Mouse (Mus musculus): ENCODE measurements at regions not wholly inside any gene's neighbourhood (a gene's known extent, or its start where the extent isn't known, plus 50 kb on each side); places are given as distances from the start of the nearest gene placed in this dataset.

DNA sequence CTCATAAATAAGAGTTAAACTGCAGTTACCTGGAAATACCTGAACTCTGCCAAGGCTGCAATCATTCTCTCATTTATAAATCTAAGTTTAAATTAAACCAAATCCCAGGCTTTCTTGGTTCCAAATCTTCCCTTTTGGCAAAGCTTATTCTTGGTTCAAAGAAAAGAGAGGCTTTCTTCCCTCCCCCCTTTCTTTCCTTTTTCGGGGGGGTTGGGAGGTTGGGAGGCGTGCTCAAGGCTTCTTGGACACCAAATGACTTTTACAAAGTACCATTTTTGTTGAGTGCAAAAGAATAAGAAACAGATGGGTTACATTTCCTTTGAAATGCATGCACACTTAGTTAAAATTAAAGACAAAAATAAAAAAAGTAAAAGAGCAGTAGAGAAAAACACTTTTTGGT lies 105.4 kb upstream of the Mroh9 start:
- DNase-seq (ENCODE audit: low spot score in 2 of 2): no peak
- intact Hi-C loops (cut with DNase I): no loop called here

DNA sequence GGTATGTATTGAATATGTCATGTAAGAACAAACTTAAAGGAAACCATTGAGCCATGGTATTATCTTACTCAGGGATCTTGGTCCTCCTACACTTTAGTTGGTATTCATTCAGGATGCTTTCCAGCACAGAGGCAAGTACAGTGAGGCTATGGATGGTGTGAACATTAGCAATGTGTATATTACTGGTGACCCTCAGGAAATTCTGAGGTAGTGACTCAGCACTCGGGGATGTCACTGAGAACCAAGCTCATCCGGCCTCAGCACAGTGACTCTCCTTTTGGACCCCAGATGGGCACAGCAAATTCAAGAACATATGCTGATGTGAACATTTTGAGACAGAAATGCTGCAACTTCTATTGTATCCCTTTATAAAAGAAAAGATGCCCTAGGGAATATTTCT lies 96.4 kb upstream of the Mroh9 start:
- intact Hi-C loops (cut with DNase I): no loop called here
- no peak for DNase-seq (ENCODE audit: low spot score in 2 of 2)

DNA sequence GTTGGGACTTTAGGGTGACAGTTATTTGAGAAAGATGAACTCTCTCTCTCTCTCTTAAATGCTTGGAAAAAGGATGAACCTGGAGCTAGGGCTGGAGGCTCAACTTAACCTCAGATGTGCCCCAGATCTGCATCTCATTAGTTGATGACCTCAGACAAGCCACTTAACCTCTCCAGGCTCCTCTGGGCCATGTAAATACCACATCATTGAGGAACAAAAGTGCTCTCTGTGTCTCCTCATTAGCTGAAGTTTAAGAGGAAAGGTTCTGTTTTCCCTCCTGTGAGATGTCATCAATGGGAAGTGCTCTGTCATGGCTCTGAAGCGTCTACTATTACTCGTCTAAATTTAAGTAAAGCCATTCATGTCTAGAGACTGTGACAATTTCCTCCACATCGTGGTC lies 91.5 kb upstream of the Mroh9 start:
- intact Hi-C loops (cut with DNase I): no loop called here
- DNase-seq (ENCODE audit: low spot score in 2 of 2): no peak

DNA sequence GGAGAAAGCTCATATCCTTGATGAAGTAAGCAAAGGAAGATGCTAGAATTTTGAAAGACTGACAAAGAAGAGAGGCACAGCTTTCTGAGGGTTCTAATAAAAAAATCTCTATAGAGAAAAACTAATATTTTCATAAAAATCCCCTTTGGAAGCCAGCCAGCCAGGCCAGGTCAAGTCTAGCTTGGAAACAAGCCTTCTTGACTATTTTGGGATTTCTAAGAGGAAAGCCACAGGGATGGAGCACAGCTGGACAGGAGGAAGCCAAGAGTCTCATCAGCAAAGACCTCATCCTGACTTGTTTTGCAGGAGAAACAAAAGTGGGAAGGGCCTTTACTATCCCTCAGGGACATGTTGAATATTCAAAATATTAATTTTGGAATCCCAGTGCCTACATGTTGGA lies 81.6 kb upstream of the Mroh9 start:
- intact Hi-C loops (cut with DNase I): no loop called here
- no peak for DNase-seq (ENCODE audit: low spot score in 2 of 2)

DNA sequence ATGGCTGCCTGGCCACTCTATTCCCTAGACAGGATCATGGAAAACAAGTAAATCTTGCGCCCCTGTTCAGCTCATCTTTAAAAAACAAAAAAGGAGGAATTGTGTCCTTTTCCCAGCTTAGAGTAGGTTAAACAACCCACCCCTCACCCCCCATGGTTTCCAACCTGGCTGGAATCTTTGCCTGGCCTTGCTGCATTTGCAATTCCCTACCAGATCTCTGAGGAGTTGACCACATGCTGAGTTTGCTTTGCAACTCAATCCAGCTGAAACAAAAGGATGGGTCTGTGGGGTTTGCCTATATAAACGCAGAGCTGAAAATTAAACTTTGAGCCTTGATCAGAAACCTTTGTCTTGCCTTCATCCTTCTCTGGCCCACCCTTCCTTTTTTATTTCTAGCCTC lies 78.2 kb upstream of the Mroh9 start:
- intact Hi-C loops (cut with DNase I): no loop called here
- no peak for DNase-seq (ENCODE audit: low spot score in 2 of 2)

DNA sequence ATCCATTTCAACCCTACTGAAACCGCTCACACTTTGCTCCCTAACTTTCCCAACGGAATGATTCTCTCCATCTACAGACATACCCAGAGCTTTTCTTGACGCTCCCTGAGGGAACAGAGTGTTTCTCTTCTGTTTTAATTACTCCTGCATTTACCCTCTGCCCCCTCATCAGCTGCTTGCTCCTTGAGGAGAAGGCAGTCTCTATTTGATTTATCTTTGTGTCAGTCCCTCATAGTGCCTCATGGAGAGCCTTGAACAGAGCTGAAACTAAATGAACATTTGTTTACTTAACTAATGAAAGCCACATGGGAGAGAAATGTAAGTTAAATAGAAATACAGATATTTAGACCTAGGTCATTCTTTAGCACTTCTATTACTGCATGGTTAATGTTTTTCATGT lies 74.4 kb upstream of the Mroh9 start:
- DNase-seq (ENCODE audit: low spot score in 2 of 2): no peak
- intact Hi-C loops (cut with DNase I): loop anchor here (10.0 kb wide), 1 partner anchor 595 kb away; no protein-coding TSS in a partner anchor

DNA sequence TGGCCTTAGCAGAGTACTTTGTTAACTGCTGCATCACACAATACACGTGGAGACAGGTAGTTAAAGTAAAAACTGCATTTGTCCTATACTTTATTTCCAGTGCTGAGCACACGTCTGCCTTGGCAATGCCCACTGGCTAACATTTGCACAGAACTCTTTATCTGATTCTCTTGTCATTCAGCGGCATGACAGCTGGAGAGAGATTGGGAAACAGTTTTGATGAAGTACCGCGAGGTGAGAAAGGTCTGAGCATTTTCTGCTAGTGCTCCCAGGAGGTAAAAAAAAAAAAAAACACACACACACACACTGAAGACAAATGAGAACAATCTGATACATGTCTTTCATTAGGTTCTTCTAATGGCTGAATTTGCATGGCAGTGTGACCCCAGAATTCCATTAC lies 73.0 kb upstream of the Mroh9 start:
- intact Hi-C loops (cut with DNase I): loop anchor here (10.0 kb wide), 1 partner anchor 596 kb away; no protein-coding TSS in a partner anchor
- DNase-seq (ENCODE audit: low spot score in 2 of 2): no peak

DNA sequence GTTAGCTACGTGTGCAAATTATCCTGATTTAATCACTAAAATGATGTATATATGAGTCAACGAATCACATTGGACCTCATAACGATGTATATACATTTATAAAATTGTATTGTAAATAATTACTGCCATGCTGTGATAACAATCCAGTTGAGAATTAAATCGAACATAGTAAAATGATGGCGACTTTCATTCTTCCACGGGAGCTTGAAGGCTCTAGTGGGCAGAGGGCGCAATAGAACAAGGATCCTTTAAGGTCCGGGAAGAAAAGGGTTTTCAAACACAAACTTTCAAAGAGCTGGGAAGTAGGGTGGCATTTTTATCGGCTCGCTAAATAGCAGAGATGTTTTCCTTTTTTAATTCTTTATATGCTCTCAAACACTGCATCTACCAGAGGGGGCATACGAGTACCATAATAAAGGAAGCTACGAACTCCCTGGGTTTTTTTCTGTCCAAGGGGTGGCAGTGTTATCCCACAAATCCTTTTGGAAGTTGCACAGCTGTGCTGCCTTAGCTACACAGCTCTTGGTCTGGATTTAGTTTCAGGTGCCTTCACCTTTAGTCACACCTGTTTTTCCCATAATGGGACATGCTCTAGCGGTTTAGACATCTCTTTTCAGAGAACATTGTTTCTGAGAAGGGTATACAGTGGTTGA lies 64.9 kb upstream of the Mroh9 start:
- intact Hi-C loops (cut with DNase I): loop anchor here (2.0 to 10.0 kb wide), 4 partner anchors 157 to 760 kb away; no protein-coding TSS in a partner anchor
- DNase-seq (ENCODE audit: low spot score in 2 of 2): peak; percentile 74 to 90

DNA sequence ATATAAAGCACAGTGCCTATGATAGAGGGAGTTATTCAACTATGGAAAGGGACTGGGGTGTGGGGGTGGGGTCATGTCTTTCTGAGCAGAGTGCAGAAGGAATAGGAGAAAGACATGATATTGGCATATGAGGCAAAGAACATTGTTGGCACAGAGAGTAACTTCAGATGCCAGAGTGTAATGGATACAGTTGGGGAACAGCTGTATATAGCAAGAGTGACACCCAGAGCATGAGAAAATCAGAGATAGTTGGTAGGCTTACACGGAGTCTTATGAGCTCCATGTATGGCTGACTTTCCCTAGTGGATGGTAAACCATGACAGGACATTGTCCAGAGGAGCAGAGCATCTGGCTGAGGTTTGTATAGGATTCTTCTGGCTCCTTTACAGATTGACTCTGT lies 61.2 kb upstream of the Mroh9 start:
- no peak for DNase-seq (ENCODE audit: low spot score in 2 of 2)
- intact Hi-C loops (cut with DNase I): no loop called here

DNA sequence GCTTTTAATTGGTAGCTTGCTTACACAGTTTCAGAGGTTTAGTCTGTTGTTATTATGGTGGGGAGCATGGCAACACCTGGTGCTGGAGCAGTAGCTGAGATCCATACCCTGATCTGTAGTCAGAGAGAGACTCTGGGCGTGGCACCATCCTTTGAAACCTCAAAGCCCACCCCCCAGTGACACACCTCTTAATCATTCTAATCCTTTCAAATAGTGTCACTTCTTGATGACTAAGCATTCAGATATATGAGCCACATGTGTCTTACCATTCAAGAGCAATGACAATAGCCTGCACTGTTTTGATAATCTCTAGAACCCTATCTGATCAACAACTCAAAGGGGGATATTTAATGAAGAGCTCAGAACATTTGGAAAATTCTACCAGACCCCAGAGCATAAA lies 57.6 kb upstream of the Mroh9 start:
- intact Hi-C loops (cut with DNase I): no loop called here
- no peak for DNase-seq (ENCODE audit: low spot score in 2 of 2)

DNA sequence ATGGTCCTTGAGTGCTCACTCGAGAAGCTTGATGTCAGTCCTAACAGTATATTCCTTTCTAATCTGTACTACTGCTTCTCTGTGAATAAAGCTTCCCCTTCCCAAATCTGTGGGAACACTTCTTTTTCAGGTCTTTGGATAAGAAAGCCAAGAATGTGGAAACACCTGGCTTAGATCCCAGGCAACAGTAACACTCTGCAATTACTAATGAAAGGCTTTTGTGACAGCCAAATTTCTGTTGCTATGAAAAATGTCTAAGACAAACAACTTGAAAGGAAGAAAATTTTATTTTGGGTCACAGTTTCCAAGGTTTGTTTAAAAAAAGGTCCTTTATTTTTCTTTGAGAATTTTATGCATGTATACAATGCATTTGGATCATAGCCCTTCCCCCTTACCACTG lies 56.0 kb upstream of the Mroh9 start:
- intact Hi-C loops (cut with DNase I): no loop called here
- DNase-seq (ENCODE audit: low spot score in 2 of 2): peak in 1 of 2 experiments; percentile 39

DNA sequence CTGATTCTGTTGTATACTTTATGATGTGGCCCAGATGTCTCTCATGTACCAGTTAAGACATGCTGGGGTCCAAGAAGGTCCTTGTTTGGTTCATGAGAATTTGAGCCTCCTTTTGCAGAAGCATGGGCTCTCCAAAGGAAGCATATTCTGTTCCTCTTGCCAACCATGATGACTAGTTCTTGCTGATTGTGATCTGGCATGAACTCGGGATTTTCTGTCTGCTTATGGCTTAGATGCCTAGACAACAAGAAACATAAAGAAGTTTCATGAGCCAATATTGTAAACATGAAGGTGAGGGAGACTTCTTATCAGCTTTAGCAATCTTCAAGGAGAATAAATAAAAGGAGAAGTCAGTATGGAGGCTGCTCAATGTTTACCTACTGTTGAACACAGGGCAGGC lies 52.7 kb upstream of the Mroh9 start:
- DNase-seq (ENCODE audit: low spot score in 2 of 2): no peak
- intact Hi-C loops (cut with DNase I): no loop called here
